Mouse (Mus musculus) olfactory bulb, adult 2 months (tissue): ENCODE results near the gene Eno2. TPM values are rescaled to one million over a fixed set of nuclear protein-coding genes. Genes with fewer than 3 reads are reported as not detected.

Experiments
- H3K27ac ChIP-seq: fragments of 200-500 bp; 2 replicates; pipeline ENCODE4 v1.5.1; 2012; ENCODE audit warnings: low read depth, low read length; ENCODE audit not compliant: insufficient read depth
- H3K4me1 ChIP-seq: fragments of 200-500 bp; 2 replicates; pipeline ENCODE4 v1.6.1; 2012; ENCODE audit warnings: low read length; ENCODE audit not compliant: control insufficient read depth, insufficient read depth
- H3K4me3 ChIP-seq: fragments of 200-500 bp; 2 replicates; pipeline ENCODE4 v1.5.1; 2012; ENCODE audit warnings: mild to moderate bottlenecking, low read depth, low read length, moderate library complexity; ENCODE audit not compliant: insufficient read depth
- CTCF ChIP-seq: fragments of 200-500 bp; IDR thresholded peaks from 2 replicates; pipeline ENCODE4 v1.5.1; 2012; ENCODE audit warnings: low read depth, mild to moderate bottlenecking, low read length, moderate library complexity; ENCODE audit not compliant: insufficient read depth
- POLR2A ChIP-seq: fragments of 200-500 bp; IDR thresholded peaks from 2 replicates; pipeline ENCODE4 v1.6.1; 2012; ENCODE audit warnings: mild to moderate bottlenecking, low read depth, low read length, moderate library complexity; ENCODE audit not compliant: insufficient read depth
- WGBS: fragments of 180-500 bp; shearing (Covaris S2); methylation state at CpG from one replicate; pipeline ENCODE4 v1.1.7; 2018; 5-methylcytosine and 5-hydroxymethylcytosine counted together
- polyA plus RNA-seq: library from polyadenylated mRNA; stranded (reverse); fragments of >200 nt; gene quantifications from 2 replicates; pipeline ENCODE4 v1.2.4, GENCODE M21; 2012; ENCODE audit warnings: low replicate concordance; ENCODE audit not compliant: missing spikeins, insufficient read depth, insufficient read length

The Eno2 gene
- polyA plus RNA-seq, 1 experiment = 939 TPM

DNA sequence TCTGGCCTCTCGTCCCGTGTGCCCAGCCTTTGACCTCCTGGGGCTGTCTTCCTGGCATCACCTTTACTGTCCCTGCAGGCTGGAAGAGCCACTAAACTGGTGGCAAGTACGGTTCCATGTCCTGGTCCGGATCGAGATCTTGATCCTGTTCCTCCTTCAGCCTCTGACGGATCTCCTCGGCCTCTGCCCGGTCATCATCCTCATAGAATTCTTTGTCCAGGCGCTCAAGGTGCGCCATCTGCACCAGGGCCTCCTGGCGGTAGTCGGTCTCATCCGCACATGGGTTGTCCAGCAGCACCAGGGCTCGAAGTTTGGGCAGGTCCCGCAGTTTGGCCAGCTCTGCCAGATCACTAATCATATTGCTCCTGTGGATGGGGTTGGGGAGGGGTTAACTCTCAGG is 1.0 kb upstream of the Eno2 start:
- TF ChIP-seq POLR2A = no peak
- no peak for TF ChIP-seq CTCF
- 93% methylated on average over 15 of the region's 15 CpGs for WGBS
- Histone ChIP-seq H3K4me3 (no peak overlapping the region), H3K27ac (peak overlapping the region; percentile 87; the same call in 1 of the 2 replicates), H3K4me1 (peaks cover 39% of the 10 kb centered on the region)

DNA sequence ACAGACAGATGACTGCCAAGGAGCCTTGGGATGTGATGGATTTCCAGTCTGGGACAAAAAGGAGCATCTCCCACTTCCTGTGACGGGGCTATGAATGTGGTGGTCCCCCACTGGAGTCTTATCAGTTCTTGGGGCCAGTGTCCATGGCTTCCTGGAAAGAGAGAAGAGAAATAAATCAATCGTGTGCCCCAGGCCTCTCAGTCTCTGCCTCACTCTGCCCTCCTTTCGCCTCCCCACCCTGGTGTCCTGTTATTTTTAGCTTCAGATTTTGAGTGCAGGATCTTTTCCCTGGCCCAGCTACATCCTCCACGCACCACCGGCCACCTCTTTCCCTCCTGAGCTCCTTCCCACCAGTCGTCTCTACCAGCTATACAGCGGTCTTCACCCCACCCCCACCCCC is 540 bp upstream of the Eno2 start:
- Histone ChIP-seq H3K27ac (peak overlapping the region; percentile 87), H3K4me1 (peaks cover 39% of the 10 kb centered on the region), H3K4me3 (peak overlapping the region; percentile 81)
- no peak for TF ChIP-seq POLR2A
- no peak for TF ChIP-seq CTCF
- 40% methylated on average over 7 of the region's 7 CpGs for WGBS

DNA sequence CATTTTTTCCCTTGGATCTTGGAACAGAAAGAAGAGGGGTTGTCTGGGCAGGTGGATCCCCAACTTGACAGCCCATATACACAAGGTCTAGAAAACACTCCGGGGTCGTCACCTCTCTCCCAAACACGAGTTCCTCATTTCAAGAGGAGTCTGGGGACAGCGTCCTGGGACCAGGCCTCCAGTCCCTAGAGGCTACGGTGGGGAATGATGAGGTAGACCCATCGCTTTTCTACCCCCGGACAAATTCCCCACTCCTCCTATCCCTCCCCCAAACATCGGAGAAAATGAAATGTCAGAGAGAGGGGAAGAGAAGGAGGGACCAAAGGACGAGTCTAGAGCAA is 799 bp downstream of the Eno2 start:
- H3K4me3 ChIP-seq = peak overlapping the region; percentile 81
- H3K27ac ChIP-seq = peak overlapping the region; percentile 91
- H3K4me1 ChIP-seq = peaks cover 39% of the 10 kb centered on the region
- TF ChIP-seq POLR2A (no peak), CTCF (no peak)
- WGBS = 3% methylated on average over 9 of the region's 9 CpGs

DNA sequence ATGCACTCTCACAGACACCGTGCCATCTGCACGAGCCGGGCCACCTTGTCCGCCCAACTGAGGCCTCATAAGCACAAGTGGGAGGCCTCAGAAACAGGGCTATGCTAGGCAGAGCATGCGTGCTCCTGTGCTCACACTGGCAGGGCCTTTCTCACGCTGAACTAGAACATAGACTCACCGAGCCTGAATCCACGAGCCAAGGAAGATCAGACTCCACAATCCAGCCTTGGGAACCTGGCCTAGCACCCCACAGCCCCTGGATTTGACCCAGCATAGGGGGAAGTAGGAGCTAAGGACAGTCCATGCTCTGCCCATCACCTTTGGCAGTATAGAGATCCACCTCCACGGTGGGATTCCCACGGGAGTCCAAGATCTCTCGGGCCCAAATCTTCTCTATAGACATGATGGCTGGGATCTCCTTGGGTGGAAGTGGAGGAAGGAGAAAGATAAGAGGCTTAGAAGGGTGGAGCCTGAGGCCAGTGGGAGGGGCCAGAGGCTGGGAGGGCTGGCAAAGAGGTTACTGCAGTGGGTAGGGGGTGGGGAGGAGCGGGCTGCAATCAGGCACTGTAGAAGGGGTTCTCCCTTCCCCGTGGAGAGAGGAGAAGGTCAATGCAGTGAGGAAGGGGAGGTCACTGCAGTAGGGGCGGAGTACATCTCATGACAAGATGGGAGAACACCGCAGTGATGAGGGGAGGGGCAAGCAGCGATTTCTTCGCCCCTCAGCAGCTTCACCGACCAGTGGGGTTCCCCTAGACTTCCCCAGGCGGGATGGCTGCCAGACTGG is 1.4 kb downstream of the Eno2 start:
- WGBS = 13% methylated on average over 19 of the region's 19 CpGs
- TF ChIP-seq POLR2A = no peak; the same call in 1 of the 2 replicates
- TF ChIP-seq CTCF = no peak
- Histone ChIP-seq H3K27ac (peak overlapping the region; percentile 91), H3K4me1 (peaks cover 45% of the 10 kb centered on the region), H3K4me3 (peak overlapping the region; percentile 81)

DNA sequence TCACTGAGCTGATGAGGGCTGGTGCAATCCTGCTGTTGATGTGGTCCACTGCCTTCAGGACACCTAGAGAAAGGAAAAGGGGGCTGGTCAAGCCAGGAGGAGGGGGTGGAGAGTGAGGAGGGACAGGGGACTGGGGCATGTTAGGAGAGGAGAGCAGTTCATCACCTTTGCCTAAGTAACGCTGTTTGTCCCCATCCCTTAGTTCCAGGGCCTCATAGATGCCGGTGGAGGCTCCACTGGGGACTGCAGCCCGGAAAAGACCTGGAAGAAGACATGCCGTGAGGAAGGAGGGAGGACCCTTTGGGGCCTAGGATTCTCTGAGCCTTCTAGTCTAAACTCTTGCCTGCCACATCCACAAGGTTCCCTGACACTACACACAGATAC is 1.9 kb downstream of the Eno2 start:
- peaks cover 51% of the 10 kb centered on the region for H3K4me1 ChIP-seq
- TF ChIP-seq CTCF (no peak), POLR2A (no peak)
- H3K4me3 ChIP-seq = peak overlapping the region; percentile 81
- 20% methylated on average over 4 of the region's 4 CpGs for WGBS
- peak overlapping the region; percentile 82 for H3K27ac ChIP-seq

DNA sequence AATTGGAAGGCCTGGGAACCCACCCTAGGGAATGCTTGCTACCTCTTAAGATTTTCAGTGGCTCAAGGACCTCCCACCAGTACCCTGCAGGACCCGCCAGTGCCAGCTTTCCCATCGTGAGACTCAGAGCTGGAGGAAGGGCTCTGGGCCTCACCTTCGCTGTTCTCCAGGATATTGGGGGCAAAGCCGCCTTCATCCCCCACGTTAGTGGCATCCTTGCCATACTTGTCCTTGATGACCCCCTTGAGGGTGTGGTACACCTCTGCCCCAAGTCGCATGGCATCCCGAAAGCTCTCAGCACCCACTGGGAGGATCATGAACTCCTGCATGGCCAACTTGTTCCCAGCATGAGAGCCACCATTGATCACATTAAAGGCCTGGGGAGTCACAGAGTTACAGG is 3.5 kb downstream of the Eno2 start:
- H3K27ac ChIP-seq = no peak overlapping the region
- peaks cover 52% of the 10 kb centered on the region for H3K4me1 ChIP-seq
- WGBS = 87% methylated on average over 7 of the region's 7 CpGs
- TF ChIP-seq CTCF (no peak), POLR2A (no peak)
- H3K4me3 ChIP-seq = no peak overlapping the region

DNA sequence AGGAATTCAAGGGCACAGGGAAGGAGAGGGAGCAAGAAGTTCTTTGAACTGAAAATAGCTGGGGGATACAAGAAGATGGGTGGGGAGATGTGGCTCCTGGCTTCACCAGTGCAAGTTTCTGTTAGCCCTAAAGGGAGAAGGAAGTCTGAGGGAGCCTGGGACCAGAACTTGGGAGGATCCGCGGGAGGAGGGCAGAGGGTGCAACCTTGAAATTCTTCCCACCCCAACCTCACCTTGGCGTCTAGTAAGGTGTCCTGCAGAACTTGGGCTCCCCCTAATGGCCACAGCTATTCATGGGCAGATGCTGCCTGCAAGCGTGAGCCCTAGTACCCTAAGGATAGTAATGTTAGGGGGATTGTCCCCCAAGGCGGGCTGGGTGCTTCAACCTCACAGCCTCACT is 10.2 kb downstream of the Eno2 start:
- no peak overlapping the region for H3K4me3 ChIP-seq
- 2% methylated on average over 5 of the region's 5 CpGs for WGBS
- peaks cover 35% of the 10 kb centered on the region for H3K4me1 ChIP-seq
- TF ChIP-seq POLR2A = peak; percentile 41; the same call in 1 of the 2 replicates
- peak; percentile 74 for TF ChIP-seq CTCF
- H3K27ac ChIP-seq = no peak overlapping the region

DNA sequence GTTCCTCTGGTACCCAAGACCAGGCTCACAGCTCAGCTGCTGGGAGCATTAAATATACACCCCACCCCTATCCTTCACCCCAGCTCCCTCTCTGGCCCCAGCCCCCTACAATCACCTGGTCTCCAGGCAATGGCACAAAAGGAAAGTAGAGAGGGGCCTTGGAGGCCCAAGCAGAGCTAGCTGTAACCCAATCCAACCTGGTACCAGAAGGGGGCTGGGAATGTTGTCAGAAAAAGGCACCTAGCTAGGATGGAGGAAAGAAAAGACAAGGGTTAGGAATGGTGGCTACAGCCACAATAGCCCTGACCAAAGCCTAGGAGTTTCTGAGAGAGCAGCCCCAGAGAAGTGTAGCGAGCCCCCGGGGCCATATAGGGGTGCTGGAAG is 10.6 kb downstream of the Eno2 start:
- H3K4me1 ChIP-seq = peaks cover 35% of the 10 kb centered on the region
- 0 out of 2 replicates have a peak overlapping the region, but pooled peaks have one; percentile 79 for H3K27ac ChIP-seq
- H3K4me3 ChIP-seq = no peak overlapping the region
- WGBS = 36% methylated on average over 2 of the region's 2 CpGs
- TF ChIP-seq CTCF (no peak), POLR2A (no peak)

DNA sequence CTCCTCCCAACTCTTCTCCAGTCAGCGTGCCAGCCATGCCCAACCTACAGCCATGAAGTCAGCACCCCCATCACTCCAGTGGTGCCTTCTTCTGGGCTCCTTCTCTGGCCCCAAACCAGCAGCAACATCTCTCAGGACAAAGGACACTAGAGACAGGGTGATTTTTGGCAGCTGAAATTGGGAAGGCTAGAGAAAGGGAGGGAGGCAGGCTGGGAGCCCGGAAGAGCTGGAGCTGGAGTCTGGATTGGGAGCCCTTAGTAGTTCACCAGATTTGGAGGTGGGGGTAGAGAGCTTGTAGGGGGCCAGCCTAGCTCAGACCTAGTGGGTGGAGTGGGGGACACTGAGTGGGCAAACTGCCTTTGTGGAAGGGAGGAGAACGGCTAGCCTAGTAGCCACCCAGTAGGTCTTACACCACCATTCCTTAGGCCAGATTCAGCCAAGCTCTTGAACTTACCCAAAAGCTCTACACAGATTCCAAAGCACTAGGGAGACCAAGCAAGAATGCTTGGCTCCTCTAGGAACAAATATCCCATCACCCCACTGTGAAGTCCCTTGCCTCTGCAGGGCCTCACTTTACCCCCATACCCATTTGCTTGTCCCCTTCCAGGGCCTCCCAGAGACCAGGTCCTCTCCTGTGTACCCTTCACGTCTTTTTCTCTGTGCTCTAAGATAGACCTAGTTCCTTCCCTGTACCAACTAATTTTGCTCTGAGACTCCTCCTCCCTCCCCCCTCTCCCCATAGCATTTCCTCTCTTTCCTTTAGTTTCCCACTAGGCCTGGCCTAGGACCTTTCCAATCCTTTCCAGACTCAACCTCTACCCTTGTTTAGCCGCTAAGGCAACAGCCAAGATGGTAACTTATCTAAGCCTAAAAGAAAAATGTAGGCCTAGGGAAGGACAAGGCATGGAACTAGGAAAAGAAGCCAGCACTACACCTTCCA is 11.3 kb downstream of the Eno2 start:
- 12% methylated on average over 5 of the region's 5 CpGs for WGBS
- Histone ChIP-seq H3K27ac (peak overlapping the region; percentile 79), H3K4me3 (peak overlapping the region; percentile 30), H3K4me1 (peaks cover 30% of the 10 kb centered on the region)
- TF ChIP-seq POLR2A (no peak), CTCF (no peak)
